Mouse (Mus musculus) ES-CJ7 (cell line): ENCODE results near the gene Prmt1.
A peak's percentile ranks its signal among the peaks of the same experiment; 100 is the strongest.

ENCODE experiments used
- DNase-seq: peaks from one replicate; pipeline ENCODE4 v3.0.0; 2011; ENCODE audit warnings: low read depth, low spot score

Gene Prmt1

GRCm38 (mm10) chr7:44952611-44953306, 33.6 kb downstream of the Prmt1 start:
- peak; percentile 100 for DNase-seq

GRCm38 (mm10) chr7:44951960-44952359, 34.4 kb downstream of the Prmt1 start:
- peak; percentile 95 for DNase-seq

- DNase-seq = no peak
These were observed 36.4 kb downstream of the Prmt1 start for GRCm38 (mm10) chr7:44949922-44950321.

GRCm38 (mm10) chr7:44942904-44943303, 43.5 kb downstream of the Prmt1 start, which contains the start of gene Tsks:
Gene Tsks (plus strand): TSS chr7:44943204.
- DNase-seq = peak; percentile 5

GRCm38 (mm10) chr7:44938680-44939079, 47.7 kb downstream of the Prmt1 start:
- peak; percentile 88 for DNase-seq

- peak; percentile 100 for DNase-seq
These were observed 56.9 kb downstream of the Prmt1 start, which contains the start of gene Ap2a1 for GRCm38 (mm10) chr7:44929204-44930151. Gene Ap2a1 (minus strand): TSS chr7:44929496.

GRCm38 (mm10) chr7:44928570-44928969, 57.8 kb downstream of the Prmt1 start:
- no peak for DNase-seq
